Mouse (Mus musculus) MEL (cell line): ENCODE results near the gene Gm21976.

Source experiments
- CTCF ChIP-seq, 3 experiments: IDR thresholded peaks in 2 of 3; conservative IDR thresholded peaks in 1 of 3; 2 replicates each; pipeline ENCODE4 v1.5.1; 2011 to 2012; ENCODE audit warnings: low read length in 3 of 3, low read depth in 2 of 3, mild to moderate bottlenecking in 2 of 3, improper control_type of control experiment in 1 of 3, inconsistent platforms in 1 of 3, mixed read lengths in 1 of 3, moderate library complexity in 1 of 3; ENCODE audit not compliant: control insufficient read depth in 1 of 3, insufficient read depth in 1 of 3, poor library complexity in 1 of 3, severe bottlenecking in 1 of 3
- GABPA ChIP-seq: IDR thresholded peaks from 2 replicates; pipeline ENCODE4 v1.6.1; 2012; ENCODE audit warnings: low read depth, mild to moderate bottlenecking, inconsistent platforms, low read length, improper control_type of control experiment, moderate library complexity
- GATA1 ChIP-seq: IDR thresholded peaks from 2 replicates; pipeline ENCODE4 v1.6.1; 2011; ENCODE audit warnings: low read depth, low read length, improper control_type of control experiment
- MEF2A ChIP-seq: IDR thresholded peaks from 2 replicates; pipeline ENCODE4 v1.6.1; 2014; ENCODE audit warnings: low read depth, mild to moderate bottlenecking, inconsistent platforms, low read length, improper control_type of control experiment; ENCODE audit not compliant: poor library complexity, insufficient replicate concordance, severe bottlenecking; ENCODE audit errors: extremely low read depth
- SMC3 ChIP-seq: IDR thresholded peaks from 2 replicates; pipeline ENCODE4 v1.6.1; 2011; ENCODE audit warnings: low read depth, low read length, improper control_type of control experiment
- TBP ChIP-seq: IDR thresholded peaks from 2 replicates; pipeline ENCODE4 v1.8.0; 2011; ENCODE audit warnings: low read depth, low read length, improper control_type of control experiment
- USF1 ChIP-seq: IDR thresholded peaks from 2 replicates; pipeline ENCODE4 v1.6.1; 2014; ENCODE audit warnings: low read depth, mild to moderate bottlenecking, inconsistent platforms, low read length, improper control_type of control experiment, moderate library complexity
- USF2 ChIP-seq, 2 experiments: IDR thresholded peaks; 2 replicates each; pipeline ENCODE4 v1.6.1; 2011 to 2012; ENCODE audit warnings: improper control_type of control experiment in 2 of 2, low read length in 2 of 2, borderline replicate concordance in 1 of 2, inconsistent platforms in 1 of 2, low read depth in 1 of 2, mild to moderate bottlenecking in 1 of 2; ENCODE audit not compliant: insufficient read depth in 1 of 2
- ZC3H11A ChIP-seq: IDR thresholded peaks from 2 replicates; pipeline ENCODE4 v1.6.1; 2012; ENCODE audit warnings: low read depth, mild to moderate bottlenecking, inconsistent platforms, low read length, improper control_type of control experiment
- ZNF384 ChIP-seq: IDR thresholded peaks from 2 replicates; pipeline ENCODE4 v1.6.1; 2012; ENCODE audit warnings: low read depth, mild to moderate bottlenecking, inconsistent platforms, low read length, improper control_type of control experiment

DNA sequence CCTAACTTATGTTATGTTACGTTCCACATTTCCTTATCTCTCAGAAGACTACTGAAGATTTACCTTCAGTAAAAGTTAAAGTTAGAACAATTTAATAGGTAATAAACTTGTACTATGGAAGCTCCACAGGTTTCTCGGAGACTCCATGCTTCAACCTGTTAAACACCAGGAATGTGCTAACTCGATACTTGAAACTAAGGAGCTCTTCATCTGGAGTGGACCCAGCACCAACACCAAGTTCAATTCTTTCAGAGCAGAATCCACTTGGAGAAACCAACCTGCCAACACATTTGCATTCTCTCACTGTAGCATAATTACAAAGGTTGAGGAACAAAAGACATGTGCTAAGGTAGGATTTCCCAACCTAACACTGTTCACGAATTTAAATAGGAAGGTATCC, 35.4 kb downstream of the Gm21976 start:
- TF ChIP-seq TBP, result no peak
- no peak for TF ChIP-seq USF2 (IDR thresholded peaks at IDR 0.05; ENCODE audit: borderline replicate concordance in 1 of 2, insufficient read depth in 1 of 2, low read depth in 1 of 2, low read length in 2 of 2)
- TF ChIP-seq CTCF (IDR thresholded peaks at IDR 0.05 in 2 of 3, conservative IDR thresholded peaks at IDR 0.05 in 1 of 3; ENCODE audit: control insufficient read depth in 1 of 3, insufficient read depth in 1 of 3, low read depth in 2 of 3, low read length in 3 of 3, poor library complexity in 1 of 3, severe bottlenecking in 1 of 3), result no peak
- no peak for TF ChIP-seq ZNF384
- no peak for TF ChIP-seq SMC3
- TF ChIP-seq GABPA, result no peak
- TF ChIP-seq ZC3H11A, result no peak
- no peak for TF ChIP-seq MEF2A
- no peak for TF ChIP-seq USF1
- TF ChIP-seq GATA1, result no peak
